Mouse (Mus musculus) liver, embryonic 18 days (tissue): ENCODE data around the gene L2hgdh. TPM values are rescaled to one million over a fixed set of nuclear protein-coding genes. Genes with fewer than 3 reads are reported as not detected.

ENCODE experiments used
- polyA plus RNA-seq: library from polyadenylated mRNA; depleted of rRNA; stranded (reverse); fragments of >200 nt; gene quantifications from 2 replicates; pipeline ENCODE4 v1.2.3, GENCODE M21; 2012; rRNA removed

L2hgdh gene
- polyA plus RNA-seq, result 9.9 and 11.0 TPM in 2 replicates

DNA sequence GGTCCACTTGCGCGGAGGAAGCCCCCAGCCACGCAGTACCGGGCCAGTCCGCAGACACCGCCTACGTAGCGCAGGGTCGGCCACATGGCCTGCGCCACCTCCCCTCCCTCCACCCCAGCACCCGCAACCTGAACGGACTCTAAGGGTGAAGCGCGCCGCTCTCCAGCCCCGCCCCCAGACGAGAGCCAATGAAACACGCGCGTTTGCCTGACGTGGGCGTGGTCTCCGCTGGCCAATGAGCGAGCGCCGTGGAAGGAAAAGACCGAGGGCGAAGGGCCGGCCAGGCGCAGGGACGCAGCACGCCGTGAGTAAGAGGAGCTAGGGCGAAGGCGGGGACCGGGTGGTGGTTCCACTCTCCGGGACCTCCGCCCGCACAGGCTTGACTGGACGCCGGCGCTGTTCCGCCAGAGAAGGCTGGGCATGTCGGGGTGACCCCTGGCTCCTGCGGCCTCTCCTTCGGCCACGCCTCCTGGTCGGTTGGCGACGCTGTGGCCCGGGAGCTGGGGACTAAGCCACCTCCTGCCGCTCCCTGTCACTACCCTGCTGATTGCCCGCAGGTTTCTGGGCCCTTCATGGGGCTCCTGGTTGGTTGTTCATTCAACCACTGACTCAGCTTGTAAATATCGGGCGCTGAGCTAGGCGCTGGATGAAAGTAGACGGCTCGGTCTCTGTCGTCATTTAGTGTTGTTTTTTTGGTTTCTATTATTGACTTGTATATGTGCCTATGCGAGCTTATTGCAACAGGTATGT, at the start of gene L2hgdh, which contains the start of gene Atp5s:
L2hgdh (minus strand) TSS at position 163 of the 750 bp plus-strand sequence.
Atp5s (plus strand) TSS at position 240 of the 750 bp plus-strand sequence.

DNA sequence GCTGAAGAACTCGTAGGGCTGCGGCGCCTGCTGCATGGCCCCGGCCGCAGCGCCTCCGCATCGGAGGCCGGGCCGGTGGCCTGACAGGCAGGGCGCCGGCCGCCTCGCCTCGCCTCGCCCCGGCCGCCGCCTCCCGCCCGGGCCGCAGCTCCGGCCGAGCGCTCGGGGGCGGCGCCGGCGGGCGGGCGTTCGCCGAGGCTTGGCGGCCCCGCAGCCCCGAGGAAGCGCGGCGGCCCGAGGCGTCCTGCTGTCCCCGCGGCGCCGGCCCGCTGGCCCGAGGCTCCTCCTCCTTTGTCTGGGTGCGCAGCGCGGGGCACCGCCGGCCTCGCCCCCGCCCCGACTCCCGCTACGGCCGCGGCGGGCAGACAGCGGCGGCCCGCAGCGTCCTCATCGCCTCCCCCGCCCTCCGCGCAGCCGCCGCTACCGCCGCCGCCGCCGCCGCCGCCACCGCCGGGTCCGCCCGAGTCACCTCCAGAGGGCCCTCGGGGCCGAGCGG, 43.1 kb downstream of the L2hgdh start, which contains the start of gene Sos2:
Sos2 (minus strand) TSS at position 287 of the 496 bp plus-strand sequence.

Other genes starting within 250 kb of the L2hgdh start
- 5.5 and 6.4 TPM in 2 replicates for gene Vcpkmt, start 141.8 kb downstream of the L2hgdh start, polyA plus RNA-seq
- 7.9 and 11.4 TPM in 2 replicates for gene Sos2, start 43.0 kb downstream of the L2hgdh start, polyA plus RNA-seq
- 11.6 and 12.2 TPM in 2 replicates for gene Atp5s, start 77 bp upstream of the L2hgdh start, polyA plus RNA-seq
- gene Cdkl1, start 66.4 kb upstream of the L2hgdh start, polyA plus RNA-seq, result 0.44 and 0.54 TPM in 2 replicates
- 1.1 and 1.4 TPM in 2 replicates for gene Atl1, start 167.7 kb upstream of the L2hgdh start, polyA plus RNA-seq
- gene Map4k5, start 168.3 kb upstream of the L2hgdh start, polyA plus RNA-seq, result 10.1 and 11.2 TPM in 2 replicates